Comparison of ENCODE assay signal across 11 mouse cellular contexts in genomic region chr7:98103942-98104292, GRCm38 (mm10). TPM values are rescaled to one million over a fixed set of nuclear protein-coding genes. Genes with fewer than 3 reads are reported as not detected.
DNase-seq lines count a peak whose midpoint lies in the region; ATAC-seq and TF ChIP-seq lines count a peak whose summit lies in the region.
"Had no signal": no experiment of that assay in that cellular context is flagged by ENCODE, and none has a peak within 500 bp of the region (broad histone marks: within the 10 kb centered on the region; RNA-seq: fewer than 3 reads in every experiment).

No protein-coding gene starts in this region.

- TF ChIP-seq EP300 in liver, postnatal 0 days (IDR thresholded peaks at IDR 0.05; ENCODE audit: low read depth) = no peak

- no peak for TF ChIP-seq CTCF in gastrocnemius, adult 2 months (IDR thresholded peaks at IDR 0.05)
- TF ChIP-seq CTCF in liver, postnatal 0 days (IDR thresholded peaks at IDR 0.05; ENCODE audit: low read depth) = no peak

- intact Hi-C loops in gastrocnemius, adult 2 months (cut with DNase I) = loop anchor here (1.0 kb wide), 1 partner anchor 15 kb away; the partner anchor contains the start of gene Myo7a
- intact Hi-C loops in gastrocnemius, postnatal 36 days (cut with DNase I) = no loop called here

- no peak overlapping the region for H3K4me2 ChIP-seq in limb, embryonic 11.5 days (ENCODE audit: low read depth, severe bottlenecking)
- no peak overlapping the region for H3K4me2 ChIP-seq in heart, embryonic 16.5 days (ENCODE audit: low read depth, low read length)
- H3K4me2 ChIP-seq in liver, postnatal 0 days (ENCODE audit: low read depth, low read length) = 0 out of 2 replicates have a peak overlapping the region, but pooled peaks have one; percentile 44
- H3K4me2 ChIP-seq: midbrain, embryonic 11.5 days had no signal

- H3K4me3 ChIP-seq in gastrocnemius, adult 2 months = no peak overlapping the region
- no peak overlapping the region for H3K4me3 ChIP-seq in limb, embryonic 11.5 days (ENCODE audit: low read depth, low read length)
- no peak overlapping the region for H3K4me3 ChIP-seq in limb, embryonic 10.5 days
- no peak overlapping the region for H3K4me3 ChIP-seq in heart, embryonic 16.5 days (ENCODE audit: low read length)
- H3K4me3 ChIP-seq in liver, postnatal 0 days (ENCODE audit: low read depth, low read length) = no peak overlapping the region

- H3K36me3 ChIP-seq in limb, embryonic 11.5 days (ENCODE audit: control insufficient read depth, insufficient read depth, low read length) = no peaks in the 10 kb centered on the region
- H3K36me3 ChIP-seq in limb, embryonic 10.5 days = no peaks in the 10 kb centered on the region
- no peaks in the 10 kb centered on the region for H3K36me3 ChIP-seq in heart, embryonic 16.5 days (ENCODE audit: control insufficient read depth, insufficient read depth)
- H3K36me3 ChIP-seq in liver, postnatal 0 days (replicated peaks; ENCODE audit: insufficient read depth, low read length) = 0 out of 2 replicates have a peak, but pooled peaks cover 2% of the 10 kb centered on the region
- H3K36me3 ChIP-seq: G1E had no signal

- H3K27ac ChIP-seq in gastrocnemius, adult 2 months = peak overlapping the region; percentile 80
- no peak overlapping the region for H3K27ac ChIP-seq in limb, embryonic 11.5 days (replicated peaks; ENCODE audit: low read depth, low read length)
- no peak overlapping the region for H3K27ac ChIP-seq in limb, embryonic 10.5 days
- H3K27ac ChIP-seq in heart, embryonic 16.5 days (ENCODE audit: low read length) = peak overlapping the region; percentile 66
- H3K27ac ChIP-seq in liver, postnatal 0 days (ENCODE audit: low read depth) = peak overlapping the region; percentile 89

- WGBS in limb, embryonic 11.5 days = 71% methylated on average over 5 of the region's 5 CpGs
- 66% methylated on average over 5 of the region's 5 CpGs for WGBS in limb, embryonic 10.5 days
- 31% methylated on average over 5 of the region's 5 CpGs for WGBS in heart, embryonic 16.5 days
- 53% methylated on average over 5 of the region's 5 CpGs for WGBS in liver, postnatal 0 days (ENCODE audit: insufficient replicate concordance)

- H3K4me1 ChIP-seq in limb, embryonic 11.5 days (ENCODE audit: control insufficient read depth, insufficient read depth, low read length) = no peaks in the 10 kb centered on the region
- H3K4me1 ChIP-seq in limb, embryonic 10.5 days = peaks cover 22% of the 10 kb centered on the region
- peaks cover 16% of the 10 kb centered on the region for H3K4me1 ChIP-seq in heart, embryonic 16.5 days (ENCODE audit: control insufficient read depth, insufficient read depth, low read length)
- H3K4me1 ChIP-seq in liver, postnatal 0 days (ENCODE audit: insufficient read depth) = peaks cover 24% of the 10 kb centered on the region

- ATAC-seq in limb, embryonic 11.5 days (ENCODE audit: insufficient number of reproducible peaks, low FRiP score, low TSS enrichment, low read depth) = peak; percentile 22; the same call in 1 of the 2 replicates
- peak; percentile 65 for ATAC-seq in heart, embryonic 16.5 days (replicated peaks; ENCODE audit: extremely low read depth, insufficient read depth, low FRiP score)
- ATAC-seq in liver, postnatal 0 days = no peak
- ATAC-seq in megakaryocyte progenitor cell, adult 5-6 weeks (replicated peaks; ENCODE audit: poor library complexity) = no peak
- ATAC-seq in megakaryocyte-erythroid progenitor cell, adult 5-6 weeks (replicated peaks; ENCODE audit: low FRiP score, low TSS enrichment, poor library complexity, severe bottlenecking) = no peak

- H3K9ac ChIP-seq in limb, embryonic 11.5 days (ENCODE audit: low read length) = no peak overlapping the region; the same call in 1 of the 2 replicates
- H3K9ac ChIP-seq in heart, embryonic 16.5 days (ENCODE audit: low read length) = peak overlapping the region; percentile 36; the same call in 1 of the 2 replicates
- H3K9ac ChIP-seq in liver, postnatal 0 days (replicated peaks) = no peak overlapping the region; the same call in 1 of the 2 replicates
- H3K9ac ChIP-seq: forebrain, postnatal 0 days had no signal

- no peak for DNase-seq in gastrocnemius, adult 2 months
- DNase-seq in gastrocnemius, postnatal 36 days = no peak
- DNase-seq in limb, embryonic 11.5 days (ENCODE audit: low spot score) = no peak
- DNase-seq in limb, embryonic 10.5 days (ENCODE audit: low spot score) = no peak
- DNase-seq in liver, postnatal 0 days = no peak

- H3K27me3 ChIP-seq in limb, embryonic 11.5 days (ENCODE audit: control insufficient read depth, insufficient read depth, low read length) = no peaks in the 10 kb centered on the region
- H3K27me3 ChIP-seq in limb, embryonic 10.5 days (ENCODE audit: low read depth, poor library complexity, severe bottlenecking) = no peaks in the 10 kb centered on the region
- no peaks in the 10 kb centered on the region; the same call in 1 of the 2 replicates for H3K27me3 ChIP-seq in heart, embryonic 16.5 days (ENCODE audit: control insufficient read depth, insufficient read depth, low read length)
- no peaks in the 10 kb centered on the region for H3K27me3 ChIP-seq in liver, postnatal 0 days (ENCODE audit: insufficient read depth, low read length)

- H3K9me3 ChIP-seq in limb, embryonic 11.5 days (ENCODE audit: control insufficient read depth, low read length) = no peaks in the 10 kb centered on the region
- H3K9me3 ChIP-seq in limb, embryonic 10.5 days (replicated peaks) = no peaks in the 10 kb centered on the region
- H3K9me3 ChIP-seq in heart, embryonic 16.5 days (replicated peaks; ENCODE audit: control insufficient read depth, low read length) = no peaks in the 10 kb centered on the region
- no peaks in the 10 kb centered on the region for H3K9me3 ChIP-seq in liver, postnatal 0 days (ENCODE audit: low read length)
- H3K9me3 ChIP-seq: G1E had no signal

RNA-seq across cellular contexts. Expression of gene Myo7a, which starts 15.4 kb away (rescaled TPM):
- 1 to 10 TPM; 1.4 to 3.0 TPM for total RNA-seq in gastrocnemius, adult 2 months (2021)
- total RNA-seq in gastrocnemius, postnatal 36 days (2021) = 1 to 10 TPM; 2.6 to 3.2 TPM
- 14.0 and 15.7 TPM in 2 replicates for polyA plus RNA-seq in limb, embryonic 11.5 days (2014; fragmentation: Nextera tagmentation; extraction: Ambion mirVana)
- polyA plus RNA-seq in limb, embryonic 10.5 days (2016; fragmentation: Nextera tagmentation; extraction: Ambion mirVana) = 18.6 and 19.1 TPM in 2 replicates
- 4.8 and 6.5 TPM in 2 replicates for polyA plus RNA-seq in heart, embryonic 16.5 days (2015; fragmentation: Nextera tagmentation; extraction: Ambion mirVana)
- polyA plus RNA-seq in liver, postnatal 0 days (2015; fragmentation: Nextera tagmentation; extraction: Ambion mirVana) = 6.5 and 7.6 TPM in 2 replicates
- 16.0 and 17.1 TPM in 2 replicates for total RNA-seq in megakaryocyte progenitor cell, adult 5-6 weeks (2015)
- 22.0 and 29.0 TPM in 2 replicates for total RNA-seq in megakaryocyte progenitor cell, adult 5-6 weeks (2017)
- total RNA-seq in megakaryocyte-erythroid progenitor cell, adult 5-6 weeks (2014; fragmentation: Nextera tagmentation) = 2.3 and 6.1 TPM in 2 replicates
- total RNA-seq in megakaryocyte-erythroid progenitor cell, adult 5-6 weeks (2017) = 1.9 and 10.8 TPM in 2 replicates

RNA-seq across cellular contexts. Expression of gene Omp, which starts 41.4 kb away (rescaled TPM):
- total RNA-seq in gastrocnemius, adult 2 months (2021) = under 1 TPM in 1 of 2 experiments, not detected in 1; 0.17 TPM
- under 1 TPM in 1 of 2 experiments, not detected in 1; 0.12 TPM for total RNA-seq in gastrocnemius, postnatal 36 days (2021)
- 0.14 and 0.20 TPM in 2 replicates for polyA plus RNA-seq in limb, embryonic 11.5 days (2014; fragmentation: Nextera tagmentation; extraction: Ambion mirVana)
- 0.13 TPM in 2 replicates for polyA plus RNA-seq in limb, embryonic 10.5 days (2016; fragmentation: Nextera tagmentation; extraction: Ambion mirVana)
- polyA plus RNA-seq in heart, embryonic 16.5 days (2015; fragmentation: Nextera tagmentation; extraction: Ambion mirVana) = 0.17 and 0.26 TPM in 2 replicates
- 0.23 and 0.27 TPM in 2 replicates for polyA plus RNA-seq in liver, postnatal 0 days (2015; fragmentation: Nextera tagmentation; extraction: Ambion mirVana)
- total RNA-seq in megakaryocyte progenitor cell, adult 5-6 weeks (2015) = 0.25 and 0.32 TPM in 2 replicates
- total RNA-seq in megakaryocyte progenitor cell, adult 5-6 weeks (2017) = 0.12 TPM in 1 of 2 replicates, not detected in the other
- 0.63 and 0.82 TPM in 2 replicates for total RNA-seq in megakaryocyte-erythroid progenitor cell, adult 5-6 weeks (2014; fragmentation: Nextera tagmentation)
- not detected in 2 replicates for total RNA-seq in megakaryocyte-erythroid progenitor cell, adult 5-6 weeks (2017)
- polyA plus RNA-seq: G1E had no signal

Comparison
In these comparisons a context has a peak if more than half of its experiments do, and no peak if none do; other contexts are left out.
1. H3K27ac ChIP-seq: peak in gastrocnemius, adult 2 months (single experiment), heart, embryonic 16.5 days (single experiment) and liver, postnatal 0 days (single experiment); none in limb, embryonic 11.5 days (single experiment) and limb, embryonic 10.5 days (single experiment).
2. ATAC-seq: peak in limb, embryonic 11.5 days (single experiment) and heart, embryonic 16.5 days (single experiment); none in liver, postnatal 0 days (single experiment), megakaryocyte progenitor cell, adult 5-6 weeks (single experiment) and megakaryocyte-erythroid progenitor cell, adult 5-6 weeks (single experiment).